Mouse (Mus musculus) right cerebral cortex, postnatal 25 days (tissue): ENCODE results near the gene Hist1h3f.

Experiments
- DNase-seq: peaks from one replicate; pipeline ENCODE4 v3.0.0; 2022

Gene Hist1h3f

GRCm38 (mm10) chr13:23518885-23519284 lies 25.0 kb upstream of the Hist1h3f start:
- peak; percentile 58 for DNase-seq

- peak; percentile 69 for DNase-seq
Observed at GRCm38 (mm10) chr13:23519416-23519815, 24.4 kb upstream of the Hist1h3f start.

- DNase-seq = peak; percentile 49
Observed at GRCm38 (mm10) chr13:23521703-23522102, 22.1 kb upstream of the Hist1h3f start.

- no peak for DNase-seq
Observed at GRCm38 (mm10) chr13:23523976-23524375, 19.9 kb upstream of the Hist1h3f start.

GRCm38 (mm10) chr13:23524654-23525053 lies 19.2 kb upstream of the Hist1h3f start:
- peak; percentile 71 for DNase-seq

- no peak for DNase-seq
Observed at GRCm38 (mm10) chr13:23525901-23526300, 18.0 kb upstream of the Hist1h3f start.

GRCm38 (mm10) chr13:23526312-23526711 lies 17.5 kb upstream of the Hist1h3f start:
- peak; percentile 88 for DNase-seq

- no peak for DNase-seq
Observed at GRCm38 (mm10) chr13:23529005-23529404, 14.8 kb upstream of the Hist1h3f start.

GRCm38 (mm10) chr13:23529480-23530165 lies 14.2 kb upstream of the Hist1h3f start:
- no peak for DNase-seq

- peak; percentile 43 for DNase-seq
Observed at GRCm38 (mm10) chr13:23530181-23530900, 13.5 kb upstream of the Hist1h3f start.

GRCm38 (mm10) chr13:23530901-23531875 lies 12.7 kb upstream of the Hist1h3f start, which contains the start of gene Hist1h4h:
Gene Hist1h4h, plus strand, starts transcription at chr13:23531050.
- DNase-seq = peak; percentile 95

- no peak for DNase-seq
Observed at GRCm38 (mm10) chr13:23532262-23533075, 11.4 kb upstream of the Hist1h3f start.

- peak; percentile 64 for DNase-seq
Observed at GRCm38 (mm10) chr13:23533560-23534367, 10.1 kb upstream of the Hist1h3f start, which contains the start of gene Hist1h2af. Gene Hist1h2af, plus strand, starts transcription at chr13:23533906.

- peak; percentile 11 for DNase-seq
Observed at GRCm38 (mm10) chr13:23534368-23535131, 9.3 kb upstream of the Hist1h3f start.

- peak; percentile 87 for DNase-seq
Observed at GRCm38 (mm10) chr13:23535137-23536075, 8.4 kb upstream of the Hist1h3f start, which contains the start of gene Hist1h3g. Gene Hist1h3g, plus strand, starts transcription at chr13:23535422.

GRCm38 (mm10) chr13:23536076-23536822 lies 7.6 kb upstream of the Hist1h3f start:
- no peak for DNase-seq

- no peak for DNase-seq
Observed at GRCm38 (mm10) chr13:23537006-23537710, 6.7 kb upstream of the Hist1h3f start.

GRCm38 (mm10) chr13:23538249-23538648 lies 5.6 kb upstream of the Hist1h3f start:
- no peak for DNase-seq
